Mouse (Mus musculus) stomach, embryonic 15.5 days (tissue): Measurements from ENCODE around the gene Abi2. TPM values are rescaled to one million over a fixed set of nuclear protein-coding genes. Genes with fewer than 3 reads are reported as not detected.

ENCODE experiments used
- ATAC-seq: fragments of 200-750 bp; cut with Nextera tagmentation; 2 replicates; pipeline ENCODE4 v1.8.0; 2017; ENCODE audit warnings: low read depth, moderate number of reproducible peaks, moderate TSS enrichment; ENCODE audit not compliant: insufficient read depth, low FRiP score
- H3K27ac ChIP-seq: fragments of 300-500 bp; sonication (generic); 2 replicates; pipeline ENCODE4 v1.5.1; 2015; ENCODE audit warnings: mild to moderate bottlenecking, inconsistent platforms
- H3K27me3 ChIP-seq: fragments of 300-500 bp; sonication (generic); replicated peaks from 2 replicates; pipeline ENCODE4 v1.6.1; 2015; ENCODE audit warnings: inconsistent platforms
- H3K36me3 ChIP-seq: fragments of 300-500 bp; sonication (generic); 2 replicates; pipeline ENCODE4 v1.6.1; 2015; ENCODE audit warnings: inconsistent platforms
- H3K4me1 ChIP-seq: fragments of 300-500 bp; sonication (generic); 2 replicates; pipeline ENCODE4 v1.6.1; 2015; ENCODE audit warnings: inconsistent platforms
- H3K4me2 ChIP-seq: fragments of 300-500 bp; sonication (generic); 2 replicates; pipeline ENCODE4 v1.6.1; 2015; ENCODE audit warnings: mild to moderate bottlenecking, inconsistent platforms
- H3K4me3 ChIP-seq: fragments of 300-500 bp; sonication (generic); replicated peaks from 2 replicates; pipeline ENCODE4 v1.5.1; 2015; ENCODE audit warnings: inconsistent platforms
- H3K9ac ChIP-seq: fragments of 300-500 bp; sonication (generic); 2 replicates; pipeline ENCODE4 v1.6.1; 2015; ENCODE audit warnings: inconsistent platforms
- H3K9me3 ChIP-seq: fragments of 300-500 bp; sonication (generic); 2 replicates; pipeline ENCODE4 v1.6.1; 2016; ENCODE audit warnings: inconsistent platforms
- WGBS: fragments of 180-500 bp; shearing (Covaris S2); methylation state at CpG from one replicate; pipeline ENCODE4 v1.1.7; 2015; 5-methylcytosine and 5-hydroxymethylcytosine counted together
- polyA plus RNA-seq: library from polyadenylated mRNA; unstranded; fragments of >200 nt; fragmentation: Nextera tagmentation; extraction: Ambion mirVana; gene quantifications from 2 replicates; pipeline ENCODE4 v1.2.1, GENCODE M21; 2015

The Abi2 gene
- polyA plus RNA-seq, 1 experiment from 2014 or later: 17.7 TPM

GRCm38 (mm10) chr1:60490510-60490909, 81.1 kb downstream of the Abi2 start:
- no peak overlapping the region for H3K4me2 ChIP-seq
- no peak overlapping the region for H3K27ac ChIP-seq
- no peak overlapping the region for H3K9ac ChIP-seq
- 77% methylated on average over 4 of the region's 4 CpGs for WGBS
- H3K4me3 ChIP-seq: no peak overlapping the region
- peaks cover 20% of the 10 kb centered on the region; the same call in 1 of the 2 replicates for H3K36me3 ChIP-seq
- no peak for ATAC-seq
- no peaks in the 10 kb centered on the region for H3K9me3 ChIP-seq
- no peaks in the 10 kb centered on the region for H3K4me1 ChIP-seq
- no peaks in the 10 kb centered on the region for H3K27me3 ChIP-seq

GRCm38 (mm10) chr1:60492404-60492803, 83.0 kb downstream of the Abi2 start:
- Histone ChIP-seq H3K4me1 (no peaks in the 10 kb centered on the region), H3K27me3 (no peaks in the 10 kb centered on the region), H3K4me2 (no peak overlapping the region), H3K4me3 (no peak overlapping the region), H3K9ac (no peak overlapping the region), H3K27ac (no peak overlapping the region), H3K36me3 (peaks cover 27% of the 10 kb centered on the region; the same call in 1 of the 2 replicates), H3K9me3 (no peaks in the 10 kb centered on the region)
- ATAC-seq: no peak
- 68% methylated on average over 5 of the region's 5 CpGs for WGBS

DNA sequence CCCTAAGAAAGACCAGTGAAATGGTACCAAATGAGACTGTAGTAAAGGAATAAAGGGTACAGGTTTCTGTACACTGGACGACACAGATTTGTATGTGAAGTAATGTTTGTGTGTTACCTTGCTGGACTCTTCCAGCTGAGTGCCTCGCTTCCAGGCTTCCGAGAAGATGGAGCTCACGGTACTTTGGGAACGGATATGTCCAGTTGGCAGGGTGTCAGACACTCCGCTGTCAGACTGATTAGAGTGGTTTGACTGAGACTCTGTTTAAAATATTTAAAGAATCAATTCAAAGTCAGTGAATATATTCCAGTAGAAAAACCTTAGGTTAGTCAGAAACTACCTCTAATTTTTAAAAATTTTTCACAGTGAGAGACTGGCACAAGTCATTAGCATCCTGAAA, 84.0 kb downstream of the Abi2 start:
- H3K36me3 ChIP-seq: peaks cover 26% of the 10 kb centered on the region; the same call in 1 of the 2 replicates
- H3K9me3 ChIP-seq: no peaks in the 10 kb centered on the region
- ATAC-seq: no peak

GRCm38 (mm10) chr1:60503456-60503855, 94.0 kb downstream of the Abi2 start:
- H3K9ac ChIP-seq: no peak overlapping the region
- no peak overlapping the region for H3K27ac ChIP-seq
- no peaks in the 10 kb centered on the region for H3K9me3 ChIP-seq
- H3K4me2 ChIP-seq: no peak overlapping the region
- WGBS: 62% methylated on average over 5 of the region's 5 CpGs
- H3K36me3 ChIP-seq: 0 out of 2 replicates have a peak, but pooled peaks cover 4% of the 10 kb centered on the region
- H3K27me3 ChIP-seq: no peaks in the 10 kb centered on the region
- no peaks in the 10 kb centered on the region for H3K4me1 ChIP-seq
- H3K4me3 ChIP-seq: no peak overlapping the region
- no peak for ATAC-seq

More for the DNA sequence above, 84.0 kb downstream of the Abi2 start:
- 80% methylated on average over 6 of the region's 6 CpGs for whole genome bisulfite sequencing
- Histone ChIP-seq H3K9ac (no peak overlapping the region), H3K27me3 (no peaks in the 10 kb centered on the region), H3K4me1 (no peaks in the 10 kb centered on the region), H3K27ac (no peak overlapping the region), H3K4me2 (no peak overlapping the region), H3K4me3 (no peak overlapping the region)

DNA sequence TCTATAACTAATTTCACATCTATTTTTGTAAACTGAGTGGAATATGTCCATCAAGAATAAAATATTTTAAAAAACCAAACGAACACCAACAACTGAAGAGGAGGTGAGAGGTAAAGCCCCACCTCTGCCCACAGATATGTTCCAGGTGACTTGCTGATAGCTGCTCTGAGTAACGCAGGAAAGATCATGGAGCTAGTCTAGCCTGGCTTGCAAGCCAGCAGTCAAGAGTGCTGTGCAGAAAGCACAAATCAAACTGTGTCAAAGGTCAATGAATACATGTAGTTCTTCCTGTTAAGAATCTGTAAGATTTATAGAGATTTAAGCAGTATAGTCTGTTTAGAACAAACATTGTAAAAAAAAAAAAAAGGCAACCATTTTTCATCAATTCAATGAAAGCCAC, 101.2 kb downstream of the Abi2 start:
- no peaks in the 10 kb centered on the region for H3K9me3 ChIP-seq
- no peaks in the 10 kb centered on the region for H3K36me3 ChIP-seq
- ATAC-seq: no peak
- H3K27ac ChIP-seq: no peak overlapping the region
- 47% methylated on average over 2 of the region's 2 CpGs for WGBS
- no peak overlapping the region for H3K4me2 ChIP-seq
- H3K9ac ChIP-seq: no peak overlapping the region
- H3K27me3 ChIP-seq: no peaks in the 10 kb centered on the region
- H3K4me3 ChIP-seq: no peak overlapping the region
- H3K4me1 ChIP-seq: no peaks in the 10 kb centered on the region

DNA sequence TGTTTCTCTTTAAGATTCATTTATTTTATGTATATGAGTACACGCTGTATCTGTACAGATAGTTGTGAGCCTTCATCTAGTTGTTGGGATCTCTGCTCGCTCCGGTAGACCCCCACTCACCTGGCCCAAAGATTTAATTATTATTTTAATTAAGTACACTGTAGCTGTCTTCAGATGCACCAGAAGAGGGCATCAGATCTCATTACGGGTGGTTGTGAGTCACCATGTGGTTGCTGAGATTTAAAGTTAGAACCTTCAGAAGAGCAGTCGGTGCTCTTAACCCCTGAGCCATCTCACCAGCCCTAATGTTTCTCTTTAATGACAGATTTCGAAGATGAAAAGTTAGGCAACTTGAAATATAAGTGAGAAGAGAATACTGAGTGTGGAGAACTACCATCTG, 120.7 kb downstream of the Abi2 start:
- Histone ChIP-seq H3K36me3 (0 out of 2 replicates have a peak, but pooled peaks cover 4% of the 10 kb centered on the region), H3K9ac (no peak overlapping the region), H3K27me3 (no peaks in the 10 kb centered on the region), H3K27ac (no peak overlapping the region), H3K9me3 (no peaks in the 10 kb centered on the region), H3K4me1 (no peaks in the 10 kb centered on the region), H3K4me3 (no peak overlapping the region), H3K4me2 (no peak overlapping the region)
- 90% methylated on average over 6 of the region's 6 CpGs for WGBS
- no peak for ATAC-seq

DNA sequence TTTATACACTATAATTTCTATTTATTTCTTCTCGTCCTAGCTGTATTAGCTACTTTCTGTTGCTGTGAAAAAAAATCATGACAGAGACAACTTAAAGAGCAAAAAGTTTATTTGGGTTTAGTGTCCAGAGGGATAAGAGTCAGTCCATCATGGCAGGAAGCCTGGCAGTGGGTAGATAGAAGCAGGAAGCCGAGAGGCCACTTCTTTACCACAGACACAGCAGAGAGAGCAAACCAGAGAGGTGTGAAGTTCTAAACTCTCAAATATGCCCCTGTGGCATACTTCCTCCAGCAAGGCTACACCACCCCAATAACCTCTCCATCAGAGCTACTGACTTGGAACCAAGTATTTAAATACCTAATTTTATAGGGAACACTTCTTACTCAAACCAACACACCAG, 121.2 kb downstream of the Abi2 start:
- no peak overlapping the region for H3K4me2 ChIP-seq
- no peaks in the 10 kb centered on the region for H3K4me1 ChIP-seq
- no peak for ATAC-seq
- H3K27me3 ChIP-seq: no peaks in the 10 kb centered on the region
- no peak overlapping the region for H3K4me3 ChIP-seq
- H3K9me3 ChIP-seq: no peaks in the 10 kb centered on the region
- H3K36me3 ChIP-seq: 0 out of 2 replicates have a peak, but pooled peaks cover 4% of the 10 kb centered on the region
- 77% methylated on average over 2 of the region's 2 CpGs for WGBS
- no peak overlapping the region for H3K9ac ChIP-seq
- H3K27ac ChIP-seq: no peak overlapping the region

Other genes with a start within 250 kb of the Abi2 start
- 7.8 and 8.4 TPM in 2 replicates for gene Nbeal1, start 229.0 kb upstream of the Abi2 start, polyA plus RNA-seq
- gene Cyp20a1, start 66.3 kb upstream of the Abi2 start, polyA plus RNA-seq: 26.2 and 28.5 TPM in 2 replicates
- gene Raph1, start 157.5 kb downstream of the Abi2 start, polyA plus RNA-seq: 30.8 and 33.4 TPM in 2 replicates